Mouse (Mus musculus) C2C12 (cell line): ENCODE measurements around the gene Plxna4. TPM values are rescaled to one million over a fixed set of nuclear protein-coding genes. Genes with fewer than 3 reads are reported as not detected.

Experiments
- H3K27me3 ChIP-seq: one replicate; pipeline ENCODE4 v1.6.1; 2011; ENCODE audit not compliant: control insufficient read depth, insufficient read depth, insufficient read length
- H3K36me3 ChIP-seq: one replicate; pipeline ENCODE4 v1.6.1; 2011; ENCODE audit not compliant: control insufficient read depth, insufficient read depth
- H3K4me3 ChIP-seq: one replicate; pipeline ENCODE4 v1.5.1; 2011; ENCODE audit warnings: mild to moderate bottlenecking, control low read depth; ENCODE audit not compliant: poor library complexity, insufficient read depth, severe bottlenecking
- H3K79me2 ChIP-seq: one replicate; pipeline ENCODE4 v1.6.1; 2011; ENCODE audit not compliant: control insufficient read depth, insufficient read depth
- H3K79me3 ChIP-seq: one replicate; pipeline ENCODE4 v1.6.1; 2011; ENCODE audit warnings: low read depth, control low read depth
- H3ac ChIP-seq: one replicate; pipeline ENCODE3; 2011; ENCODE audit warnings: low read depth; ENCODE audit not compliant: control insufficient read depth, insufficient read length
- CEBPB ChIP-seq: IDR thresholded peaks from one replicate; pipeline ENCODE4 v1.6.1; 2011; ENCODE audit warnings: low read depth, mild to moderate bottlenecking, control low read depth, moderate library complexity
- CTCF ChIP-seq: IDR thresholded peaks from one replicate; pipeline ENCODE4 v1.5.1; 2011; ENCODE audit not compliant: control insufficient read depth, insufficient read depth, insufficient read length
- FOSL1 ChIP-seq: IDR thresholded peaks from one replicate; pipeline ENCODE4 v1.8.0; 2011; ENCODE audit warnings: mild to moderate bottlenecking, low read length; ENCODE audit not compliant: poor library complexity, insufficient read depth, severe bottlenecking
- MAX ChIP-seq: IDR thresholded peaks from one replicate; pipeline ENCODE4 v1.6.1; 2011; ENCODE audit warnings: mild to moderate bottlenecking, control low read depth
- MYOD1 ChIP-seq: IDR thresholded peaks from one replicate; pipeline ENCODE4 v1.6.1; 2011; ENCODE audit warnings: low read depth; ENCODE audit not compliant: control insufficient read depth, insufficient read length
- MYOG ChIP-seq: IDR thresholded peaks from one replicate; pipeline ENCODE4 v1.6.1; 2011; ENCODE audit not compliant: control insufficient read depth, insufficient read length; ENCODE audit errors: extremely low read depth
- USF1 ChIP-seq: IDR thresholded peaks from one replicate; pipeline ENCODE4 v1.6.1; 2011; ENCODE audit warnings: low read depth, mild to moderate bottlenecking, control low read depth, moderate library complexity
- polyA plus RNA-seq: library from polyadenylated mRNA; unstranded; fragments of >200 nt; fragmentation: generic; extraction: Trizol; gene quantifications from one replicate; pipeline ENCODE4 v1.2.1, GENCODE M21; 2012; ENCODE audit warnings: missing spikeins

The Plxna4 gene
- polyA plus RNA-seq, 1 experiment: 0.19 TPM

- peaks cover 50% of the 10 kb centered on the region for H3K27me3 ChIP-seq
- TF ChIP-seq USF1 (no peak), MYOD1 (no peak), CTCF (no peak), MYOG (no peak), CEBPB (no peak), MAX (no peak), FOSL1 (no peak)
- no peak overlapping the region for H3K4me3 ChIP-seq
- H3K36me3 ChIP-seq: no peaks in the 10 kb centered on the region
- H3K79me2 ChIP-seq: no peaks in the 10 kb centered on the region
- H3K79me3 ChIP-seq: no peaks in the 10 kb centered on the region
- H3ac ChIP-seq: no peak overlapping the region
Measured at GRCm38 (mm10) chr6:32583582-32583981, 4.4 kb downstream of the Plxna4 start.

DNA sequence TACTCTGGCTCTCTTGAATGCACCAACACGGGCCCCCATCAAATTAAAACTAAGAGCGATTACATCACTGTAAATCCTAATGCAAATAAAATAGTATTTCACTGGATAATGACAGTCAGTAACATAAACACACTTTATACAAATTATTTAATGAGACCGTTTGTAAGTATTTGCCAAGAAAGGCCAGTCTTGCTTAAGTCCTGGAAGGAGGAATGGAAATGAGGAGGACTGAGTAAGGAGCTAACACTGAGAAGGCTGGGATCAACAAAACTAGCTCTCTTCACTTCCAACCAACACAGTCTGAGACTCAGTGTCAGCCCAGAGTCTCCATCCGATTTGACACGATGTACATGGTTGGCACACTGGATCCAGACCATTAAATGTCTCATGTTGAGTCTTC lies 16.5 kb downstream of the Plxna4 start:
- TF ChIP-seq MAX (no peak), MYOD1 (no peak)
- H3K36me3 ChIP-seq: no peaks in the 10 kb centered on the region
- H3K79me3 ChIP-seq: no peaks in the 10 kb centered on the region
- no peaks in the 10 kb centered on the region for H3K27me3 ChIP-seq
- no peak overlapping the region for H3ac ChIP-seq
- no peaks in the 10 kb centered on the region for H3K79me2 ChIP-seq
- no peak overlapping the region for H3K4me3 ChIP-seq

DNA sequence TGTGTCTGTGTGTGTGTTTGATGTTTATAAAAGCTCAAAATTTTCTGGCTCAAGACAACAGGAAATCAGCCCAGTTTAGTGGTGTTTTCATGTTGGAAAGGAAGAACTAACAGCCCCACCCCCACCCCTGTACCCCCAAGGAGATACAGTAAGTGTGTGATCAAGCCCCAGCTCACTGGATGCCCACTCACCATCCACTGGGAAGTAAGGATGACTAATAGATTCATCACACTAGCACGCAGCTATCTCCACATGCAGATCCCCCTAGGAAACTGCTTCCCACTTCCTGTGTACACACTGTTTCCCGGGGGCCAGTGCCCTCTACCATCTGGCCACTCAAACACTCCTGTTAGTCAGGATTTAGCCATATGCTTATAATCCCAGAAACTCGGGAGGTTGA lies 17.5 kb downstream of the Plxna4 start:
- Histone ChIP-seq H3K36me3 (no peaks in the 10 kb centered on the region), H3K79me2 (no peaks in the 10 kb centered on the region), H3ac (no peak overlapping the region), H3K79me3 (no peaks in the 10 kb centered on the region), H3K4me3 (no peak overlapping the region), H3K27me3 (no peaks in the 10 kb centered on the region)
- TF ChIP-seq FOSL1: no peak
- TF ChIP-seq CTCF: no peak
- no peak for TF ChIP-seq USF1
- TF ChIP-seq MAX: no peak
- TF ChIP-seq MYOG: no peak
- TF ChIP-seq CEBPB: no peak
- TF ChIP-seq MYOD1: no peak

GRCm38 (mm10) chr6:32569919-32570318 lies 18.1 kb downstream of the Plxna4 start:
- Histone ChIP-seq H3ac (no peak overlapping the region), H3K4me3 (no peak overlapping the region), H3K36me3 (no peaks in the 10 kb centered on the region), H3K27me3 (no peaks in the 10 kb centered on the region), H3K79me2 (no peaks in the 10 kb centered on the region), H3K79me3 (no peaks in the 10 kb centered on the region)
- no peak for TF ChIP-seq CEBPB
- TF ChIP-seq CTCF: no peak
- TF ChIP-seq USF1: no peak
- TF ChIP-seq FOSL1: no peak
- no peak for TF ChIP-seq MYOD1
- TF ChIP-seq MAX: no peak
- no peak for TF ChIP-seq MYOG

- Histone ChIP-seq H3K27me3 (peaks cover 6% of the 10 kb centered on the region), H3K79me2 (no peaks in the 10 kb centered on the region), H3K4me3 (no peak overlapping the region), H3K36me3 (no peaks in the 10 kb centered on the region), H3K79me3 (no peaks in the 10 kb centered on the region), H3ac (no peak overlapping the region)
- no peak for TF ChIP-seq USF1
- TF ChIP-seq MYOG: no peak
- TF ChIP-seq CTCF: no peak
- no peak for TF ChIP-seq MAX
- TF ChIP-seq MYOD1: no peak
- no peak for TF ChIP-seq CEBPB
- TF ChIP-seq FOSL1: no peak
Measured at GRCm38 (mm10) chr6:32546915-32547314, 41.1 kb downstream of the Plxna4 start.

- Histone ChIP-seq H3K4me3 (no peak overlapping the region), H3K79me2 (no peaks in the 10 kb centered on the region), H3ac (no peak overlapping the region), H3K27me3 (peaks cover 6% of the 10 kb centered on the region), H3K36me3 (no peaks in the 10 kb centered on the region), H3K79me3 (no peaks in the 10 kb centered on the region)
- TF ChIP-seq USF1 (no peak), FOSL1 (no peak), MYOD1 (no peak), MAX (no peak), CTCF (no peak), CEBPB (no peak), MYOG (no peak)
Measured at GRCm38 (mm10) chr6:32544021-32544420, 44.0 kb downstream of the Plxna4 start.
